Mouse (Mus musculus) A20 (cell line): Measurements from ENCODE around the gene Tmem163.

Experiments used
- DNase-seq: peaks from one replicate; pipeline ENCODE4 v3.0.0-alpha.2; 2011; ENCODE audit warnings: low read depth, low spot score

The Tmem163 gene

GRCm38 (mm10) chr1:127500219-127500618 is 179.1 kb downstream of the Tmem163 start:
- DNase-seq: peak; percentile 76

GRCm38 (mm10) chr1:127498746-127499145 is 180.6 kb downstream of the Tmem163 start:
- DNase-seq: no peak

GRCm38 (mm10) chr1:127496737-127497543 is 182.4 kb downstream of the Tmem163 start:
- peak; percentile 50 for DNase-seq

GRCm38 (mm10) chr1:127487161-127487560 is 192.2 kb downstream of the Tmem163 start:
- peak; percentile 68 for DNase-seq

GRCm38 (mm10) chr1:127484826-127485225 is 194.5 kb downstream of the Tmem163 start:
- DNase-seq: peak; percentile 61

GRCm38 (mm10) chr1:127484188-127484587 is 195.2 kb downstream of the Tmem163 start:
- peak; percentile 11 for DNase-seq

- DNase-seq: no peak
Measured at GRCm38 (mm10) chr1:127482911-127483310, 196.4 kb downstream of the Tmem163 start.

GRCm38 (mm10) chr1:127475756-127476155 is 203.6 kb downstream of the Tmem163 start:
- DNase-seq: no peak

- DNase-seq: peak; percentile 12
Measured at GRCm38 (mm10) chr1:127470175-127470574, 209.2 kb downstream of the Tmem163 start.

- DNase-seq: no peak
Measured at GRCm38 (mm10) chr1:127467238-127467637, 212.1 kb downstream of the Tmem163 start.

- no peak for DNase-seq
Measured at GRCm38 (mm10) chr1:127465292-127465691, 214.1 kb downstream of the Tmem163 start.

- DNase-seq: no peak
Measured at GRCm38 (mm10) chr1:127464041-127464440, 215.3 kb downstream of the Tmem163 start.

- no peak for DNase-seq
Measured at GRCm38 (mm10) chr1:127461017-127461416, 218.3 kb downstream of the Tmem163 start.

- no peak for DNase-seq
Measured at GRCm38 (mm10) chr1:127459576-127459975, 219.8 kb downstream of the Tmem163 start.

GRCm38 (mm10) chr1:127459015-127459451 is 220.3 kb downstream of the Tmem163 start:
- DNase-seq: peak; percentile 56

- no peak for DNase-seq
Measured at GRCm38 (mm10) chr1:127453397-127453796, 226.0 kb downstream of the Tmem163 start.

- no peak for DNase-seq
Measured at GRCm38 (mm10) chr1:127444836-127445485, 234.4 kb downstream of the Tmem163 start.

GRCm38 (mm10) chr1:127442880-127443877 is 236.2 kb downstream of the Tmem163 start:
- peak; percentile 12 for DNase-seq

- DNase-seq: peak; percentile 19
Measured at GRCm38 (mm10) chr1:127441736-127442135, 237.6 kb downstream of the Tmem163 start.

GRCm38 (mm10) chr1:127441007-127441406 is 238.3 kb downstream of the Tmem163 start:
- no peak for DNase-seq

GRCm38 (mm10) chr1:127439452-127439891 is 239.9 kb downstream of the Tmem163 start:
- DNase-seq: no peak
